Mouse (Mus musculus): ENCODE results near the gene Fam198a. TPM values are rescaled to one million over a fixed set of nuclear protein-coding genes. Genes with fewer than 3 reads are reported as not detected.

The Fam198a gene
- total and polyA plus RNA-seq, 2 experiments from 2014 or later, result 0.78 to 3.1 TPM

- WGBS, result 16% methylated on average over 11 of the region's 11 CpGs
- H3K4me1 ChIP-seq (ENCODE audit: control insufficient read depth, insufficient read depth), result peaks cover 48% of the 10 kb centered on the region
Observed at GRCm38 (mm10) chr9:122027914-122028745, 77.3 kb downstream of the Fam198a start.

GRCm38 (mm10) chr9:122029765-122030164 is 79.0 kb downstream of the Fam198a start:
- TF ChIP-seq CTCF (IDR thresholded peaks at IDR 0.05; ENCODE audit: low read depth), result no peak
- TF ChIP-seq EP300 (IDR thresholded peaks at IDR 0.05; ENCODE audit: low read depth), result no peak
- no peak for ATAC-seq (ENCODE audit: insufficient read depth, low read depth)
- Histone ChIP-seq H3K9ac (replicated peaks; ENCODE audit: low read depth, low read length) (no peak overlapping the region), H3K9me3 (replicated peaks; ENCODE audit: control insufficient read depth, low read length) (no peaks in the 10 kb centered on the region), H3K4me2 (ENCODE audit: low read depth, low read length) (no peak overlapping the region), H3K27ac (ENCODE audit: low read depth) (peak overlapping the region; percentile 23; the same call in 1 of the 2 replicates), H3K27me3 (ENCODE audit: control insufficient read depth, insufficient read depth, low read length) (no peaks in the 10 kb centered on the region), H3K4me3 (ENCODE audit: low read depth, low read length) (no peak overlapping the region), H3K36me3 (replicated peaks; ENCODE audit: control insufficient read depth, insufficient read depth, low read length) (no peaks in the 10 kb centered on the region), H3K4me1 (ENCODE audit: control insufficient read depth, insufficient read depth) (peaks cover 42% of the 10 kb centered on the region)
- DNase-seq (ENCODE audit: low spot score), result no peak
- 82% methylated on average over 7 of the region's 7 CpGs for WGBS

More at GRCm38 (mm10) chr9:122027914-122028745, 77.3 kb downstream of the Fam198a start:
- Histone ChIP-seq H3K9me3 (replicated peaks; ENCODE audit: control insufficient read depth, low read length) (no peaks in the 10 kb centered on the region), H3K27ac (ENCODE audit: low read depth) (peak overlapping the region; percentile 95), H3K9ac (replicated peaks; ENCODE audit: low read depth, low read length) (no peak overlapping the region), H3K4me3 (ENCODE audit: low read depth, low read length) (no peak overlapping the region), H3K27me3 (ENCODE audit: control insufficient read depth, insufficient read depth, low read length) (no peaks in the 10 kb centered on the region), H3K4me2 (ENCODE audit: low read depth, low read length) (0 out of 2 replicates have a peak overlapping the region, but pooled peaks have one; percentile 10), H3K36me3 (replicated peaks; ENCODE audit: control insufficient read depth, insufficient read depth, low read length) (no peaks in the 10 kb centered on the region)
- peak; percentile 99 for TF ChIP-seq EP300 (IDR thresholded peaks at IDR 0.05; ENCODE audit: low read depth)
- no peak for TF ChIP-seq CTCF (IDR thresholded peaks at IDR 0.05; ENCODE audit: low read depth)
- peak; percentile 79 for ATAC-seq (ENCODE audit: insufficient read depth, low read depth)
- peak; percentile 89 for DNase-seq (ENCODE audit: low spot score)

Other genes starting within 250 kb of the Fam198a start
- 3.8 and 9.4 TPM in 2 replicates for gene Sec22c, start 245.5 kb upstream of the Fam198a start, total RNA-seq (2014; rRNA removed; ENCODE audit: low replicate concordance)
- 3.9 and 4.1 TPM in 2 replicates for gene Sec22c, start 245.5 kb upstream of the Fam198a start, polyA plus RNA-seq (2015; fragmentation: Nextera tagmentation; extraction: Ambion mirVana)
- gene Ss18l2, start 240.7 kb upstream of the Fam198a start, total RNA-seq (2014; rRNA removed; ENCODE audit: low replicate concordance), result 109 and 136 TPM in 2 replicates
- 362 and 379 TPM in 2 replicates for gene Ss18l2, start 240.7 kb upstream of the Fam198a start, polyA plus RNA-seq (2015; fragmentation: Nextera tagmentation; extraction: Ambion mirVana)
- 44.0 and 44.8 TPM in 2 replicates for gene Nktr, start 231.8 kb upstream of the Fam198a start, total RNA-seq (2014; rRNA removed; ENCODE audit: low replicate concordance)
- gene Nktr, start 231.8 kb upstream of the Fam198a start, polyA plus RNA-seq (2015; fragmentation: Nextera tagmentation; extraction: Ambion mirVana), result 30.2 and 31.1 TPM in 2 replicates
- 34.5 and 69.3 TPM in 2 replicates for gene Zfp651, start 191.7 kb upstream of the Fam198a start, total RNA-seq (2014; rRNA removed; ENCODE audit: low replicate concordance)
- 12.1 and 13.2 TPM in 2 replicates for gene Zfp651, start 191.7 kb upstream of the Fam198a start, polyA plus RNA-seq (2015; fragmentation: Nextera tagmentation; extraction: Ambion mirVana)
- gene Klhl40, start 173.4 kb upstream of the Fam198a start, total RNA-seq (2014; rRNA removed; ENCODE audit: low replicate concordance), result 20.7 and 28.2 TPM in 2 replicates
- gene Klhl40, start 173.4 kb upstream of the Fam198a start, polyA plus RNA-seq (2015; fragmentation: Nextera tagmentation; extraction: Ambion mirVana), result 12.6 and 14.5 TPM in 2 replicates
- 62.3 and 75.4 TPM in 2 replicates for gene Hhatl, start 158.5 kb upstream of the Fam198a start, total RNA-seq (2014; rRNA removed; ENCODE audit: low replicate concordance)
- gene Hhatl, start 158.5 kb upstream of the Fam198a start, polyA plus RNA-seq (2015; fragmentation: Nextera tagmentation; extraction: Ambion mirVana), result 52.7 and 53.0 TPM in 2 replicates
- gene Ccdc13, start 111.5 kb upstream of the Fam198a start, total RNA-seq (2014; rRNA removed; ENCODE audit: low replicate concordance), result not detected in 2 replicates
- gene Ccdc13, start 111.5 kb upstream of the Fam198a start, polyA plus RNA-seq (2015; fragmentation: Nextera tagmentation; extraction: Ambion mirVana), result 0.34 and 0.41 TPM in 2 replicates
- 59.2 and 85.4 TPM in 2 replicates for gene Higd1a, start 92.6 kb upstream of the Fam198a start, total RNA-seq (2014; rRNA removed; ENCODE audit: low replicate concordance)
- gene Higd1a, start 92.6 kb upstream of the Fam198a start, polyA plus RNA-seq (2015; fragmentation: Nextera tagmentation; extraction: Ambion mirVana), result 319 and 332 TPM in 2 replicates
- 4.1 and 4.6 TPM in 2 replicates for gene Ackr2, start 52.6 kb upstream of the Fam198a start, total RNA-seq (2014; rRNA removed; ENCODE audit: low replicate concordance)
- 1.6 and 2.1 TPM in 2 replicates for gene Ackr2, start 52.6 kb upstream of the Fam198a start, polyA plus RNA-seq (2015; fragmentation: Nextera tagmentation; extraction: Ambion mirVana)
- gene Cyp8b1, start 34.7 kb upstream of the Fam198a start, total RNA-seq (2014; rRNA removed; ENCODE audit: low replicate concordance), result not detected in 2 replicates
- not detected in 2 replicates for gene Cyp8b1, start 34.7 kb upstream of the Fam198a start, polyA plus RNA-seq (2015; fragmentation: Nextera tagmentation; extraction: Ambion mirVana)
- 14.2 and 19.4 TPM in 2 replicates for gene Pomgnt2, start 46.1 kb downstream of the Fam198a start, total RNA-seq (2014; rRNA removed; ENCODE audit: low replicate concordance)
- gene Pomgnt2, start 46.1 kb downstream of the Fam198a start, polyA plus RNA-seq (2015; fragmentation: Nextera tagmentation; extraction: Ambion mirVana), result 6.9 and 7.9 TPM in 2 replicates
- 60.4 and 61.7 TPM in 2 replicates for gene Snrk, start 166.3 kb downstream of the Fam198a start, total RNA-seq (2014; rRNA removed; ENCODE audit: low replicate concordance)
- 39.5 and 40.3 TPM in 2 replicates for gene Snrk, start 166.3 kb downstream of the Fam198a start, polyA plus RNA-seq (2015; fragmentation: Nextera tagmentation; extraction: Ambion mirVana)